Mouse (Mus musculus) right cerebral cortex, postnatal 25 days (tissue): ENCODE data around the gene Slc44a3.

Source experiments
- DNase-seq: peaks from one replicate; pipeline ENCODE4 v3.0.0; 2022

The Slc44a3 gene

GRCm38 (mm10) chr3:121532176-121532575 is at the start of gene Slc44a3:
Slc44a3 (minus strand) TSS chr3:121532404.
- DNase-seq = no peak

DNA sequence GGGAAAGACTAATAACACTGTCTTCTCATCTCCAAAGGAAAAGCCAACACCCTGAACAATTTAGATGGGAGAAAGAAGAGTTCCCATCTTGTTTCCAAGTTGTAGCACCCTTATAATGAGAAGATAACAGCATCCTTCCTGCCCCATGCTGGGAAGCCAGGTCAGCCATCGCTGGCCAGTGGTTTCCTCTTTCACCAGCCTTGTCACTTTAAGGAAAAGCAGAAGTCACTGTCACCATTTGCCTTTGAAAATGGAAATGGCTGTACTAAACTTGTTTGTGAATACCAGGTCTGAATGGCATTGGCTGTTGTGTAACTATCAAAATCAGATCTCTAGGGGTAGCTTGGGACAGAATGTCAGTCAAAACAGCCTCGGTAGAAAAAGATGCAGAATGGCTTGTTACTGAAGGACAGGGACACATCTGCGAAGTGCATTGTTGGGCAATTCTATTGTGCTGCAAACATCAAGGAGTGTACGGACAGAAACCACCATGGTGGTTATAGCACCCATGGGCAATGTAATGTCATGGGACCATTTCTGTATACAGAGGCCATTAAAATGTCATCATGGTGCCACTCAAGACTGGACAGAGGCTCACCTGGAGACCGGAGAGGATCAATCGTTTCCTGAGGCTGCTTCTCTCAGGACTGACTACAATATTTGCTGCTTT is 47.8 kb upstream of the Slc44a3 start:
- DNase-seq = no peak

- no peak for DNase-seq
Observed at GRCm38 (mm10) chr3:121579402-121579801, 47.2 kb upstream of the Slc44a3 start.

- no peak for DNase-seq
Observed at GRCm38 (mm10) chr3:121578706-121579105, 46.5 kb upstream of the Slc44a3 start.

- DNase-seq = no peak
Observed at GRCm38 (mm10) chr3:121577641-121578040, 45.4 kb upstream of the Slc44a3 start.

GRCm38 (mm10) chr3:121577032-121577591 is 44.9 kb upstream of the Slc44a3 start:
- DNase-seq = no peak

GRCm38 (mm10) chr3:121576367-121576766 is 44.2 kb upstream of the Slc44a3 start:
- DNase-seq = no peak

GRCm38 (mm10) chr3:121574386-121574785 is 42.2 kb upstream of the Slc44a3 start:
- no peak for DNase-seq

- DNase-seq = no peak
Observed at GRCm38 (mm10) chr3:121573858-121574257, 41.7 kb upstream of the Slc44a3 start.

GRCm38 (mm10) chr3:121571491-121571890 is 39.3 kb upstream of the Slc44a3 start:
- DNase-seq = no peak

- no peak for DNase-seq
Observed at GRCm38 (mm10) chr3:121570623-121571022, 38.4 kb upstream of the Slc44a3 start.

- no peak for DNase-seq
Observed at GRCm38 (mm10) chr3:121569767-121570166, 37.6 kb upstream of the Slc44a3 start.

- DNase-seq = no peak
Observed at GRCm38 (mm10) chr3:121569004-121569403, 36.8 kb upstream of the Slc44a3 start.

DNA sequence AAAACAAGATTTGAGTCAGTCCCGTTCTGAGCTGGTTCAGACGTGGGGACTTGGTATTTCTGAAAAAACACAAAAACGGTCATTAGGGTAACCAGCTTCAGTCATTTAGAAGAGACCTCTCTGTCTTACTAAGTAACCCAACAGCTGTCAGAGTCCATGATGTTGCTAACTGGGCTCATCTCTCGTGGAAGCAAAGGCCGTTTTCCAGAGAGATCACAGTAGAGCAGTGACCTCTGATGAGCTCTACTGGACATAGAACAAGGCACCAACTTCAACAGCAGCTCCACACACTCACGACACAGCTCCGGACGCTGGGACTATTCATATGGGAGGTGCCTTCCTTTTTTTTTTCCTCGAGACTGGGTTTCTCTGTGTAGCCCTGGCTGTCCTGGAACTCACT is 35.7 kb upstream of the Slc44a3 start:
- no peak for DNase-seq

GRCm38 (mm10) chr3:121567337-121567900 is 35.2 kb upstream of the Slc44a3 start:
- no peak for DNase-seq

DNA sequence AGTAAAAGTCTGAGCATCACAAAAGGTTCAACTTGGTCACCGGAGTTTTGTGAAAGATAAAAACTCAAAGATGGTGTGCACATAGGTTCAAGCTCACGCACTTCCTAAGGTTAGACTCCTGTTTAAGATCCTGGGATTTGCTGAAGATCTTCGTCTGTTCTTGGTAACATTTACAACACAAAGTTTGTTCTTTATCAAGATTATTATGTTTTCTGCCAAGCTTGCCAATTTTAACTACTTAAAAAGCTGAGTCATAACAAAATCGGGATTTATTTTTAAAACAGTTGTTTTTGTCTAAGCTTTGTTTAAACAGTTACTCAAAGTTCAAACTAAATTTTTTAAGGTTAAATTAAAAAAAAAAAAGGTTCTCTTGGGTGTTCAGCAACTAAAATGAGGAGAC is 34.7 kb upstream of the Slc44a3 start:
- DNase-seq = no peak

- DNase-seq = no peak
Observed at GRCm38 (mm10) chr3:121561803-121562202, 29.6 kb upstream of the Slc44a3 start.

GRCm38 (mm10) chr3:121560115-121560865 is 28.1 kb upstream of the Slc44a3 start:
- DNase-seq = no peak

DNA sequence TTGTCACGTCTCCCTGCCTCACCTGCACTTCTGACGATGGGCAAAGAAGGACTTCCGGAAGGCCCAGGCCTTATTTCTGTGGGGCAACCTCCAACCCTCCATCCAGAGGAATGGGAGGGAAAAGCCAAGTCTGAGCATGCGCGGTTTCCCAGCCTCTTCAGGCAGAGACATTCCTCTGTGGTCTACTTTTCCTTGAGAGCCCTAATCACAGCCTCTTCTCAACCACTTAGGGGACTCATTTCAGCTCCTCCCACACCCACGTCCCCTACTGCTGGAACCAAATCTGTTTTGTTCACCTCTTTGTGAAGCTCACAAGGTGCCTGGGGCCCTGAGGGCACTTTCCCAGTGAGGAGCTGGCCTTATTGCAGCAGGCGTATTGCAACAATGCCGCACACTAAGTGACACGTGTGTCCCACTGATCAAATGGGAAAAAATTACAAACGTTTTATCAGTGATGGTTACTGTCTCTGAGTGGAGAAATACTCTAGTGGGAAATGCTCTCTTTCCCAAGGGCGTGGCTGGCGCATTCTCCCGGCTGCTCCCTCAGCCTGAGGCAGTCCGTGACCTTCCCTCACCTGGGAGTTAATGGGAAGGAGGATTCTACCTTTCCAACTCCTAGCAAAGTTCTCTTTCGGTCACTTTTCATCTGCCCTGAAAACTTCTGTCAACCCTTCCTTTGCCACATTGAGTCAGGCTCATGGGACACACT is 27.4 kb upstream of the Slc44a3 start:
- no peak for DNase-seq

- DNase-seq = no peak
Observed at GRCm38 (mm10) chr3:121558861-121559260, 26.7 kb upstream of the Slc44a3 start.

DNA sequence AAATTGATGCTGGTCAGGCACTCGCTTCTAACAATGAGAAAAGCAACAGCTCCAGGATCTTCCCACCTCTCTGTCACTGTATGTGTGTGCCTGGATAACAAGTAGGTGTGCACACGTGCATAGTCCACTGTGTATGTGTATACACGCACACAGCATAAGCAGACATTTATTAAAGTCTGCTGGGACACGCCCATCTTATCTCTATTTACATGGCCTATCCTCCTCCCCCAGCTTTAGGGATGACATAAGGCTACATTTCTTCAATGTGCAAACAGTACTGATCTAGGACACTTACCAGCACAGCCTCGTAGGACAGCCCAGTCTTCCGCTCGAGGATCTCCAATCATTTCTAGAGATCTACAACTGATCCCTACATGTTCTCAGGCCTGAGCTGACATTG is 24.1 kb upstream of the Slc44a3 start:
- DNase-seq = no peak

DNA sequence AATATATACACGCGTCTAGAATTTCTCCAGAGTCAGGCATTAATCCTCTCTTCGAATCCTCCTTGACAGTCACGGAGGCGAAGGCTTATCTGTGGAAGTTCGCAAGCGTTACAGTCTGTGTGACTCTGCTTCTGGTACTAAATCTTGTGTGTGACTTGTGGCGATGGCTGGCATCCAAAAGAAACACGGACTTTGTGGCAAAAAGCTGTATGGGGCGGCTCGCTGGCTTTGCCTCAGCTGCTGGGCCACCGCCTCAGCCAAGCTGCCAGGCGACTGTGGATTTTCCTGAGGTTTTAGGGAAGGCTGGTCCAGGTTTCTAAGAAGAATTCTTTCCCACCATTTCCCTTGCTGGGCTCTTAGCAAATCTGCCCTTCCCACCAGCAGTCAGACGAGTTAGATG is 21.1 kb upstream of the Slc44a3 start:
- DNase-seq = no peak

DNA sequence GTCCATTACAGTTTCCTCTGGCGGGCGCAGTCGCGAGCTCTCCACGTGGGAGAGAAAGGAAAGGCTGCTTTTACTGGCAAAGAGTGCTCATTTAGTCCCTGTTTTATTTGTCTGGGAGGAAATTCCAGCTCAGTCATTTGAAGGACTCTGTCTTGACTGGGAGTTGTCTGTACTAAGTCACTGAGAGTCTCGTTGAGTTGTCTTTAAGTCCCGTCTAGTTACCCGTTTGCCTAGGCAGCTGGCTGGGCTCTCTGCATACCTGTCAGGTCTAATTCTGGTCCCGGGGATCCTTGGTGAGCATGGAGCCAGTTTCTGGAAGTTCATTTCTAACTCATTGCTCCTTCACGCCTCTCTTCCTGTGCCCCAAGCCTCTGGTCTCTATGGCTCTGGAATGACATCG is 20.5 kb upstream of the Slc44a3 start:
- DNase-seq = no peak
